Mouse (Mus musculus): ENCODE measurements around the gene Txk.

GRCm38 (mm10) chr5:72785451-72785850, 32.9 kb upstream of the Txk start:
- TF ChIP-seq CTCF (IDR thresholded peaks at IDR 0.05; ENCODE audit: insufficient read depth, low read depth, low read length) (no peak), POLR2A (IDR thresholded peaks at IDR 0.05; ENCODE audit: insufficient read depth, low read depth, low read length) (no peak)

Measured in olfactory bulb, adult 2 months (tissue).